Mouse (Mus musculus): ENCODE data around the gene Foxm1. TPM values are rescaled to one million over a fixed set of nuclear protein-coding genes. Genes with fewer than 3 reads are reported as not detected.

The Foxm1 gene
- total RNA-seq, 1 experiment: 24.1 TPM

DNA sequence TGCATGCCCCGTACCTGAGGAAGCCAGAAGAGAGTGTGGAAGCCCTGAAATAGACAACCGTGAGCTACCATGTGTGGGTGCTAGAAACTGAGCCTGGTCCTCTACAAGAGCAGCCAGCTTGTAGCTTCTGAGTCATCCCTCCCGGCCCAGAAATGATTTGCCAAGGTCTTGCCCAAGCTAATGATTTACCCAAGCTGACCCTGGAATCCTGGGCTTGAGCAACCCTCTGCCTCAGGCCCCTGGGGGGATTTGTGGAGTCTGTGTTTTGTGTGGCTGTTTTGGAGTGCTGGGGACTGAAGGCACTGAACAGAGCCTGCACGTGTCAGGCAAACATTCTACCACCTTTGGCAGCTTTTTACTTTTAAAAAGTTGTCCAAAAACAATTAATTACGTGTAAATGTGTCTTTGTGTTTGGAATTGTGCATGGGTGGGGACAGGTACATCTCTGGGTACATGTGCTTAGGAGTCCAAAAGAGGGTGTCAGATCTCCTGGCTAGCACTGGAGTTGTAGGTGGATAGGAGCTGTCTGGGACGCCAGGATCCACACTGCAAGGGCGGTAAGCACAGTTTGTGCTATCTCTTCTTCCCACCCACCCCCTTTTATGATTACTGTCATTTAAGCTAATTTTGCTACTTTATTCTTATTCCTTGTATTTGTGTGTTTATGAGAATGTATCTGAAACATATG, 35.0 kb downstream of the Foxm1 start:
- TF ChIP-seq ZC3H11A (IDR thresholded peaks at IDR 0.05; ENCODE audit: borderline replicate concordance, low read depth, low read length) (no peak), HCFC1 (IDR thresholded peaks at IDR 0.05; ENCODE audit: borderline replicate concordance, insufficient read depth, low read length) (no peak), CHD2 (IDR thresholded peaks at IDR 0.05; ENCODE audit: low read depth, low read length) (no peak), ZNF384 (IDR thresholded peaks at IDR 0.05; ENCODE audit: low read depth, low read length) (no peak), MAFK (IDR thresholded peaks at IDR 0.05; ENCODE audit: insufficient read depth, low read depth, low read length) (no peak)
- DNase-seq (ENCODE audit: low read depth, low spot score): no peak
- Histone ChIP-seq H3K27ac (ENCODE audit: insufficient read depth, low read depth, low read length, poor library complexity, severe bottlenecking) (no peak overlapping the region), H3K4me3 (ENCODE audit: insufficient read depth in 1 of 2, low read depth in 1 of 2, low read length in 2 of 2, poor library complexity in 1 of 2, severe bottlenecking in 1 of 2) (no peak overlapping the region), H3K36me3 (ENCODE audit: control insufficient read depth, insufficient read depth, low read length, poor library complexity, severe bottlenecking) (no peaks in the 10 kb centered on the region), H3K9ac (ENCODE audit: insufficient read depth, low read depth, low read length, poor library complexity, severe bottlenecking) (no peak overlapping the region), H3K4me1 (ENCODE audit: control insufficient read depth in 2 of 2, insufficient read depth in 2 of 2, low read length in 2 of 2, poor library complexity in 1 of 2) (no peaks in the 10 kb centered on the region), H3K9me3 (ENCODE audit: control insufficient read depth, insufficient read depth, low read depth, low read length) (no peaks in the 10 kb centered on the region)
- in situ Hi-C loops (cut with MboI; ENCODE audit: low sequenced_read_pairs in 2 of 2, unreplicated experiment in 2 of 2): no loop called here

DNA sequence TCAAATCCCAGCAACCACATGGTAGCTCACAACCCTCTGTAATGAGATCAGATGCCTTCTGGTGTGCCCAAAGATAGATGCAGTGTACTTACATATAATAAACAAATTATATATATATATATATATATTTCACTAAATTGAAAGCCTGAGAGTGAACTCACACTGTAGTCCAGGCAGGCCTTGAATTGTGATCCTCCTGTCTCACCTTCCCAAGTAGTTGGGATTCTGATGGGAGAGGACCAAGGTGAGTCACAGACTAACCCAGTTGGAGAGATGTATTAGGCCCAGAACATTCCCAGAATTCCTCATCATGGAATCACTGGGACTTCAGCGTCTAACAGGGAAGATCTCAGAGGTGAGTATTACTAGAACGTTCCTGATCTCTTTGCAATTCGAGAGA, 36.2 kb downstream of the Foxm1 start, which contains the start of gene Nrip2:
Gene Nrip2 (plus strand): TSS at position 301 of the 400 bp plus-strand sequence.
- Histone ChIP-seq H3K4me3 (ENCODE audit: insufficient read depth in 1 of 2, low read depth in 1 of 2, low read length in 2 of 2, poor library complexity in 1 of 2, severe bottlenecking in 1 of 2) (no peak within 1 kb of the TSS), H3K9me3 (ENCODE audit: control insufficient read depth, insufficient read depth, low read depth, low read length) (no peaks in the 10 kb centered on the region), H3K27ac (ENCODE audit: insufficient read depth, low read depth, low read length, poor library complexity, severe bottlenecking) (no peak within 1 kb of the TSS), H3K9ac (ENCODE audit: insufficient read depth, low read depth, low read length, poor library complexity, severe bottlenecking) (no peak within 1 kb of the TSS), H3K36me3 (ENCODE audit: control insufficient read depth, insufficient read depth, low read length, poor library complexity, severe bottlenecking) (no peaks in the 10 kb centered on the region), H3K4me1 (ENCODE audit: control insufficient read depth in 2 of 2, insufficient read depth in 2 of 2, low read length in 2 of 2, poor library complexity in 1 of 2) (no peaks in the 10 kb centered on the region)
- TF ChIP-seq MAFK (IDR thresholded peaks at IDR 0.05; ENCODE audit: insufficient read depth, low read depth, low read length) (no peak), ZC3H11A (IDR thresholded peaks at IDR 0.05; ENCODE audit: borderline replicate concordance, low read depth, low read length) (no peak), CHD2 (IDR thresholded peaks at IDR 0.05; ENCODE audit: low read depth, low read length) (no peak), HCFC1 (IDR thresholded peaks at IDR 0.05; ENCODE audit: borderline replicate concordance, insufficient read depth, low read length) (no peak), ZNF384 (IDR thresholded peaks at IDR 0.05; ENCODE audit: low read depth, low read length) (no peak)
- in situ Hi-C loops (cut with MboI; ENCODE audit: low sequenced_read_pairs in 2 of 2, unreplicated experiment in 2 of 2): no loop called here
- DNase-seq (ENCODE audit: low read depth, low spot score): no peak

GRCm38 (mm10) chr6:128399421-128400185, 36.8 kb downstream of the Foxm1 start:
- in situ Hi-C loops (cut with MboI; ENCODE audit: low sequenced_read_pairs in 2 of 2, unreplicated experiment in 2 of 2): no loop called here
- H3K4me3 ChIP-seq (ENCODE audit: insufficient read depth in 1 of 2, low read depth in 1 of 2, low read length in 2 of 2, poor library complexity in 1 of 2, severe bottlenecking in 1 of 2): no peak overlapping the region
- no peak for TF ChIP-seq HCFC1 (IDR thresholded peaks at IDR 0.05; ENCODE audit: borderline replicate concordance, insufficient read depth, low read length)
- no peak for TF ChIP-seq ZNF384 (IDR thresholded peaks at IDR 0.05; ENCODE audit: low read depth, low read length)
- no peak for TF ChIP-seq CHD2 (IDR thresholded peaks at IDR 0.05; ENCODE audit: low read depth, low read length)
- TF ChIP-seq MAFK (IDR thresholded peaks at IDR 0.05; ENCODE audit: insufficient read depth, low read depth, low read length): no peak
- TF ChIP-seq ZC3H11A (IDR thresholded peaks at IDR 0.05; ENCODE audit: borderline replicate concordance, low read depth, low read length): no peak
- H3K27ac ChIP-seq (ENCODE audit: insufficient read depth, low read depth, low read length, poor library complexity, severe bottlenecking): no peak overlapping the region
- DNase-seq (ENCODE audit: low read depth, low spot score): no peak
- H3K4me1 ChIP-seq (ENCODE audit: control insufficient read depth in 2 of 2, insufficient read depth in 2 of 2, low read length in 2 of 2, poor library complexity in 1 of 2): no peaks in the 10 kb centered on the region
- no peaks in the 10 kb centered on the region for H3K9me3 ChIP-seq (ENCODE audit: control insufficient read depth, insufficient read depth, low read depth, low read length)
- H3K9ac ChIP-seq (ENCODE audit: insufficient read depth, low read depth, low read length, poor library complexity, severe bottlenecking): no peak overlapping the region
- H3K36me3 ChIP-seq (ENCODE audit: control insufficient read depth, insufficient read depth, low read length, poor library complexity, severe bottlenecking): no peaks in the 10 kb centered on the region

GRCm38 (mm10) chr6:128404708-128405107, 41.9 kb downstream of the Foxm1 start:
- in situ Hi-C loops (cut with MboI; ENCODE audit: low sequenced_read_pairs in 2 of 2, unreplicated experiment in 2 of 2): no loop called here
- peaks cover 4 to 9% of the 10 kb centered on the region in 2 experiments; a peak in 2 of 4 replicates for H3K4me1 ChIP-seq (ENCODE audit: control insufficient read depth in 2 of 2, insufficient read depth in 2 of 2, low read length in 2 of 2, poor library complexity in 1 of 2)
- no peak for TF ChIP-seq ZC3H11A (IDR thresholded peaks at IDR 0.05; ENCODE audit: borderline replicate concordance, low read depth, low read length)
- TF ChIP-seq MAFK (IDR thresholded peaks at IDR 0.05; ENCODE audit: insufficient read depth, low read depth, low read length): no peak
- no peak for TF ChIP-seq CHD2 (IDR thresholded peaks at IDR 0.05; ENCODE audit: low read depth, low read length)
- TF ChIP-seq ZNF384 (IDR thresholded peaks at IDR 0.05; ENCODE audit: low read depth, low read length): no peak
- TF ChIP-seq HCFC1 (IDR thresholded peaks at IDR 0.05; ENCODE audit: borderline replicate concordance, insufficient read depth, low read length): no peak
- H3K9me3 ChIP-seq (ENCODE audit: control insufficient read depth, insufficient read depth, low read depth, low read length): no peaks in the 10 kb centered on the region
- no peak overlapping the region for H3K4me3 ChIP-seq (ENCODE audit: insufficient read depth in 1 of 2, low read depth in 1 of 2, low read length in 2 of 2, poor library complexity in 1 of 2, severe bottlenecking in 1 of 2)
- peaks cover 13% of the 10 kb centered on the region for H3K36me3 ChIP-seq (ENCODE audit: control insufficient read depth, insufficient read depth, low read length, poor library complexity, severe bottlenecking)
- no peak overlapping the region for H3K9ac ChIP-seq (ENCODE audit: insufficient read depth, low read depth, low read length, poor library complexity, severe bottlenecking)
- no peak for DNase-seq (ENCODE audit: low read depth, low spot score)
- H3K27ac ChIP-seq (ENCODE audit: insufficient read depth, low read depth, low read length, poor library complexity, severe bottlenecking): no peak overlapping the region
